Mouse (Mus musculus) urinary bladder, postnatal 25 days (tissue): ENCODE data around the gene Polr1d.

Experiments
- DNase-seq: peaks from one replicate; pipeline ENCODE4 v3.0.0; 2022; ENCODE audit warnings: low spot score

Gene Polr1d

DNA sequence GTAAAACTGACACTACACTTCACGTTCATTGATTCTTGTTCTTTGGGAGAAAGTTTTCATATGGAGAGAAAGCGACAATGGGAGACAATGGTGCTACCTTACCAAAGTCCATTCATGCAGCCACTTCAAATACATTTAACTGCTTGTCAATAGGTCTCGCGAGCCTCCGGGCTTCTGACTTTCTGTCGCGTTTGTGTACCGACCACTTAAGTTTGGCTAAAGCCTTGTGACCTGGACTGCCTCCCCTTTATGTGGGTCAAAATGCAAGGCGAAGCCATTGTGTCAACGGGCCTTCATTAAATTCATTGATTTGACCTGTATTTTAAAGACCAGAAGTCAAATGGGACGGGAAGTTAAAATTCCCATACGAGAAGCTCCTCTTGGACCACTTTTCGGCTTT, 59.1 kb downstream of the Polr1d start:
- DNase-seq: no peak

DNA sequence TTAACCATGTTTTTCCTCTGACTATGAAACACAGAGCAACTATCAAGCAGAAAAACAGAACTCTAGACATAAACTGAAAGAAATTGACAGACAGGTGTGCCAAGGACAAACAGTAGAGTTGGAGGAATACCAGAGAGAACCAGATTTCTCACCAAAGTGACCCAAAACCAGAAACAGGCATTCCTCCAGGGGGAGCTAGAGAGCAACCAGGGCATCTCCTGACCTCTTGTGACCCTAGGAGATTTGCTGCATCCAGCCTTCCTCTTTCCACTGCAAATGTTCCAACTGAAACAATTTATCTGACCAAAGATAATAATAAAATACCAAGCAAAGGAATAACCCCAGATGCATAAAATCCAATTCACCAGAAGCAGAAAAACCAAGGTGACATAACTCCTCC, 70.5 kb downstream of the Polr1d start:
- no peak for DNase-seq

DNA sequence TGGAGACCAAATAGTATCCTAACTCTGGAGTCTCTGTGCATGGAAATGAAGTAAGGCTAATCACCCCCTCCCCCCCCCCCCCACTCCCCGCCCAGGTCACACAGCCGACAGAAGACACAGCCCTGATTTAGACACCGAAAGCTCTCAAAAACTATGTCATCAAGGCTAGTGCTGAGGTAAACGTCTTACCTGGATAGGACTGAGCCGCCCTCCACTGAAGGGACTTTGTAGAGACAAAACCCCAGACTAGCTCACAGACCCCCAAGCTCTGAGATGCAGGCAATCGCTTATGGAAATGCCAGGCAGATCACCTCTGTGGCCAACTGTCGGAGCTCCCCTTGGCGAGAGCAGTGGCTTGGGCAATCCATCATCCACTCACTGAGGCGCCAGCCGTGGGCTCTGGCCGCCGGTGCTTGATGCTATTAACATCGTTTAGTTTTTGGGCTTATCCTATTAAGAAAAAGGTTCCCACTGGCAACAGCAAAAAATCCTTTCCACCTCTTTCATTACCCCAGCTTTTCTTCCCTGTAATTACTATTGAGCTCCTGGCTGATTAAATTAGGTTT, 78.0 kb downstream of the Polr1d start:
- no peak for DNase-seq

DNA sequence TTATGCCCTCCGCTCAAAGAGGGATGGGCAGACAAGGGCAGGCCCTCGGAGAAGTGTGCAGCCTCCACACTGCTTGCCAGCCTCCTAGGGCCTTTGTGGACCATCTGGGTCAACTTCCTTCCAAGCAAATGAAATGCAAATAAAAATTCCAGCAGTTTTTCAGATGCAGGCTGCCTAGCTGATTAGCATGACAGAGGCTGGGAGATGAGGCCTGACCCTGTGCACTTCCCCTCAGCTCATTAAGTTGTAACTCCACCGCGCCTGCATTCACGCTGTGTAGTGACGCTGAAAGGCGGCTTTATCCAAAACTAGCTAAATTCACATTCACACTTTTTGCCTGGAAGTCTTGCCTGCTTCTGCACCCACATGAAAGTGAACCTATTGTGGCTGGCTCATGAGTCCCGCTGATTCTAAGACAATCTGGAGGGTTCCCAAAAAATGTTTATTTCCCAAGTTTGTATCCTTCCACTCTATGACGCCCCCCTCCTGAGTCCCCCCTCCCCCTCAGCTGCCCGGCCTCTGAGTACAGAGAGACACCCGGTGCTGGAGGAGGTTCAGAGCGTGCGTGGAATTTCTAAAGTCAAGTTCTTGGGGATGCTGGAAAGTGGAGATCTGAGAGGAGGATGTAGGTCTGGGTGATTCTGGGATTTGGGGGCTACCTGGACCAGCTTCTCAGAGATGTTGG, 78.7 kb downstream of the Polr1d start:
- DNase-seq: no peak

DNA sequence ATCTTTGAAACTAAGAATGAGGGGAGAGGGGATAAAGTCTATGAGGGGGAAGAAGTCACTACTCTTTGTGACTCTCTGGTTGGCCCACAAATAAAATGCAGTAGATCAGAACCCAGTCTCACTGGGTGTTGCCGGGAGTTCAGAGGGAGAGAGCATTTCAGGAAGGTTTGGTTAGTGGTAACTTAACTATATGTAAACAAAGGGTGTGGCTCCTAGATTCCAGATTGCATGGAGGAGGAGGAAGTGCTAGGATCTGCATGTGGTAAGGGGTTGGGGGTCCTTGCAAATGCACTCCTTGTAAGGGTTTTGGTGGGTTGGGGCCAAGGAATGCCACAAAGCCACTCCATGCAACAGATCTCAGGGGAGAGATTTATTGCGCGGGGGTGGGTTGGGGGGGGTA, 79.5 kb downstream of the Polr1d start:
- DNase-seq: no peak

DNA sequence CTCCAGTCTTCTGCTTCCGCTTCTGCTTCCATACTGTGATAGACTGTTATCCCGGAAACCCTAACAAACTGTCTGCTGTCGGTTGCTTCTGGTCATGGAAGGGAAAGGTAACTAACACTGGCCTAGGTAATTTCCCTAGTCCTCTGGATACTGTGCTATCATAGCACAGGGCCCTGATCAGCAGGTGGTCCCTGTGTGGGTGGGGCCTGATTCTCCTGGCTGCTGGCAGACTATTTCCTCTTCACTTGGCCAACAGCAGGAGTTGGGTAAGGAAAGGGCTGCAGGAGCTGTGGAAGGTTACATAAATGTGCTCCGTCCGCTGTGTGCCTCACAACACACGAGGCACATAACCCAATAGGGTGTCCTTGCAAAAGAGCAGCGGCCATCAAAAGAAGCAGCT, 80.6 kb downstream of the Polr1d start:
- no peak for DNase-seq

DNA sequence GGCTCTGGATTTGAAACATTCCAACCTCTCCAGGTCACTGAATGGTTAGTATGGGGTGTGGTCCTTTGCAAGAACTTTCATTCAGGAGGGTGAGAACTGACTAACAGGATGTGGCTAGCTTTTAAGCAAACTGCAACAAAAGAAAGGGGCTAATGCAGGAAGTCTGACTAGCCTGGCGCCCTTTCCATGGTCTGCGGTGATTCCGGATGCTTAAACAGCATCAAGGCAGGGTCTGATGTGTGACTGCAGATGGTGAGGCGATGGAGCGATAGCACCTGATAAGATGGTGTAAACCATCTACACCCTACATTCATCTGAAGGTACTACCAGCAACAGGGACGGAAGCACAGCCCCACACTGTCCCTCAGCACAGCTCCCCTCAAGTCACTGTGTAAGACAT, 82.5 kb downstream of the Polr1d start:
- DNase-seq: no peak

DNA sequence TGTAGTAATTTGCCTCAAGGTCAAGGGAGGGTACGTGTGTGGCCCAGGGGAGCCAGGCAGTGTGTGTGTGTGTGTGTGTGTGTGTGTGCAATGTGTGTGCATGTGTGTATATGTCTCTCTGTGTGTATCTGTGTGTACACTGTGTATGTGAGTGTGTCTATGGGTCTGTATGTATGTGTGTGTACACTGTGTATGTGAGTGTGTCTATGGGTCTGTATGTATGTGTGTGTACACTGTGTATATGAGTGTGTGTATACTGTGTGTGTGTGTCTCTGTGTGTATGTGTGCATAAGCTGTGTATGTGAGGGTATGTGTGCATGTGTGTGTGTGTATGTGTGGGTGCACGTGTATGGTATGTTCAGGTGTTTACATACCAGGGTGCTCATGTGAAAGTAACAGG, 82.9 kb downstream of the Polr1d start:
- DNase-seq: no peak
